Mouse (Mus musculus): Measurements from ENCODE around the gene Pkd2l1.

- no peak for TF ChIP-seq CTCF (IDR thresholded peaks at IDR 0.05)
- no peak for TF ChIP-seq EP300 (IDR thresholded peaks at IDR 0.05)
Observed at GRCm38 (mm10) chr19:44192342-44192741, at the start of gene Pkd2l1.

Data from lung, postnatal 0 days (tissue).